26 mouse cellular contexts compared by ENCODE assay signal in the genomic region with DNA sequence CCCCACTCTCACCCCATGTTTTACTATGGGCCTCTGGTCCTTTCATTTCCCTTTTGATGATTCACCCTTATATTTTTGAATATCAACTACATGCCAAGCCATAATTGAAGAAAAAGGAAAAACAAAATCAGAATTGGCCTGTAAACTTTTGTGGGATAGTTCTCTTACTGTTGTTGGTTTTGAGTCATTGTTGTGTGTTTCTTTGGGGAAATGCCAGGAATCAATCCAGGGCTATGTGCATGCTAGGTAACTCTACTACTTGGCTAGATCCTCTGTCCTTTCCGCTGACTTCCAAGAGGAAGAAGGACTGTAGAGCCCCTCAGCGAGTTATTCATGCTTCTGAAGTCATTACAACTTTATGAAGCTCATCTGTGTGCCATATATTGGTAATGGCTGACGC.
DNase-seq lines count a peak whose midpoint lies in the region; ATAC-seq and TF ChIP-seq lines count a peak whose summit lies in the region.
"Had no signal": no experiment of that assay in that cellular context is flagged by ENCODE, and none has a peak within 500 bp of the region (broad histone marks: within the 10 kb centered on the region; RNA-seq: fewer than 3 reads in every experiment).

No protein-coding gene starts in this region.

- H3K4me1 ChIP-seq in midbrain, embryonic 11.5 days (ENCODE audit: control insufficient read depth, insufficient read depth, low read length) = no peaks in the 10 kb centered on the region
- no peaks in the 10 kb centered on the region for H3K4me1 ChIP-seq in midbrain, embryonic 14.5 days (ENCODE audit: control insufficient read depth, insufficient read depth, low read length)
- H3K4me1 ChIP-seq: embryonic facial prominence, embryonic 13.5 days; embryonic facial prominence, embryonic 15.5 days; forebrain, embryonic 10.5 days; forebrain, embryonic 12.5 days had no signal

- H3K4me3 ChIP-seq in midbrain, embryonic 11.5 days (ENCODE audit: low read depth, low read length) = no peak overlapping the region
- H3K4me3 ChIP-seq in midbrain, embryonic 14.5 days (replicated peaks; ENCODE audit: low read depth, low read length) = no peak overlapping the region
- no peak overlapping the region for H3K4me3 ChIP-seq in C2C12 (ENCODE audit: insufficient read depth, poor library complexity, severe bottlenecking)
- H3K4me3 ChIP-seq: embryonic facial prominence, embryonic 13.5 days; embryonic facial prominence, embryonic 15.5 days; erythroblast, embryonic 14.5 days; forebrain, embryonic 10.5 days; forebrain, embryonic 12.5 days had no signal

- H3K79me2 ChIP-seq in C2C12 (ENCODE audit: control insufficient read depth, insufficient read depth) = no peaks in the 10 kb centered on the region

- no peaks in the 10 kb centered on the region for H3K36me3 ChIP-seq in midbrain, embryonic 11.5 days (ENCODE audit: control insufficient read depth, insufficient read depth, low read length)
- H3K36me3 ChIP-seq in midbrain, embryonic 14.5 days (ENCODE audit: control insufficient read depth, insufficient read depth, low read length) = no peaks in the 10 kb centered on the region
- H3K36me3 ChIP-seq in C2C12 (ENCODE audit: control insufficient read depth, insufficient read depth) = no peaks in the 10 kb centered on the region
- H3K36me3 ChIP-seq: embryonic facial prominence, embryonic 13.5 days; embryonic facial prominence, embryonic 15.5 days; forebrain, embryonic 10.5 days; forebrain, embryonic 12.5 days; G1E had no signal

- no peak overlapping the region for H3K9ac ChIP-seq in midbrain, embryonic 11.5 days (ENCODE audit: low read length)
- H3K9ac ChIP-seq in midbrain, embryonic 14.5 days (replicated peaks; ENCODE audit: low read length) = no peak overlapping the region
- H3K9ac ChIP-seq: embryonic facial prominence, embryonic 13.5 days; embryonic facial prominence, embryonic 15.5 days; forebrain, embryonic 12.5 days had no signal

- no peaks in the 10 kb centered on the region for H3K9me3 ChIP-seq in midbrain, embryonic 11.5 days (ENCODE audit: control insufficient read depth, low read length)
- H3K9me3 ChIP-seq in midbrain, embryonic 14.5 days (ENCODE audit: control insufficient read depth, low read length) = no peaks in the 10 kb centered on the region
- H3K9me3 ChIP-seq: embryonic facial prominence, embryonic 13.5 days; embryonic facial prominence, embryonic 15.5 days; forebrain, embryonic 10.5 days; forebrain, embryonic 12.5 days; G1E had no signal

- no peak overlapping the region for H3K27ac ChIP-seq in midbrain, embryonic 11.5 days (ENCODE audit: low read depth, low read length)
- no peak overlapping the region for H3K27ac ChIP-seq in midbrain, embryonic 14.5 days (replicated peaks; ENCODE audit: low read depth, low read length)
- H3K27ac ChIP-seq: embryonic facial prominence, embryonic 13.5 days; embryonic facial prominence, embryonic 15.5 days; forebrain, embryonic 10.5 days; forebrain, embryonic 12.5 days had no signal

- TF ChIP-seq CTCF in C2C12 (IDR thresholded peaks at IDR 0.05; ENCODE audit: control insufficient read depth, insufficient read depth, insufficient read length) = no peak

- DNase-seq in heart, adult 11 months = peak; percentile 49
- DNase-seq in heart, postnatal 10 days = no peak
- DNase-seq in midbrain, embryonic 11.5 days (ENCODE audit: low spot score, missing footprints) = peak; percentile 23
- DNase-seq in midbrain, embryonic 14.5 days = no peak
- DNase-seq in NIH3T3 (ENCODE audit: low read depth) = peak; percentile 58
- DNase-seq in layer of hippocampus, adult 18-20 months (ENCODE audit: low spot score in 2 of 2) = no peak
- no peak for DNase-seq in frontal cortex, postnatal 25 days (ENCODE audit: low spot score in 2 of 2)
- DNase-seq: adrenal gland, adult 2 months; adrenal gland, postnatal 10 days; adrenal gland, postnatal 25 days; B cell, adult 2 months; cerebellum, adult 11-12 months; cerebellum, adult 2 months; cerebellum, adult 9-10 months; cerebellum, postnatal 10 days; cerebellum, postnatal 25 days; embryo, embryonic 11 days had no signal

- H3K79me3 ChIP-seq in C2C12 (ENCODE audit: low read depth) = no peaks in the 10 kb centered on the region

- H3ac ChIP-seq in C2C12 (ENCODE audit: control insufficient read depth, insufficient read length, low read depth) = no peak overlapping the region

- intact Hi-C loops in heart, postnatal 10 days (cut with DNase I) = no loop called here

- H3K4me2 ChIP-seq in midbrain, embryonic 11.5 days = no peak overlapping the region
- H3K4me2 ChIP-seq in midbrain, embryonic 14.5 days (ENCODE audit: low read length) = no peak overlapping the region
- H3K4me2 ChIP-seq: embryonic facial prominence, embryonic 13.5 days; embryonic facial prominence, embryonic 15.5 days; forebrain, embryonic 12.5 days had no signal

- H3K27me3 ChIP-seq in midbrain, embryonic 11.5 days (ENCODE audit: control insufficient read depth, insufficient read depth, low read length) = no peaks in the 10 kb centered on the region
- no peaks in the 10 kb centered on the region for H3K27me3 ChIP-seq in midbrain, embryonic 14.5 days (ENCODE audit: control insufficient read depth, insufficient read depth, low read length)
- no peaks in the 10 kb centered on the region for H3K27me3 ChIP-seq in C2C12 (ENCODE audit: control insufficient read depth, insufficient read depth, insufficient read length)
- H3K27me3 ChIP-seq: embryonic facial prominence, embryonic 13.5 days; embryonic facial prominence, embryonic 15.5 days; forebrain, embryonic 12.5 days had no signal

- 88% methylated on average over 3 of the region's 3 CpGs for WGBS in midbrain, embryonic 11.5 days
- 94% methylated on average over 3 of the region's 3 CpGs for WGBS in midbrain, embryonic 14.5 days

- no peak for ATAC-seq in midbrain, embryonic 11.5 days (ENCODE audit: low FRiP score)
- no peak for ATAC-seq in midbrain, embryonic 14.5 days (ENCODE audit: low FRiP score, low TSS enrichment)
- ATAC-seq: forebrain, embryonic 14.5 days; forebrain, embryonic 16.5 days had no signal

TF ChIP-seq in C2C12, 6 proteins besides CTCF, POLR2A, EP300 and RAD21:
- no peak for TF ChIP-seq MYOD1 (IDR thresholded peaks at IDR 0.05; ENCODE audit: control insufficient read depth, insufficient read length, low read depth)
- TF ChIP-seq MAX (IDR thresholded peaks at IDR 0.05) = peak; percentile 20
- TF ChIP-seq CEBPB (IDR thresholded peaks at IDR 0.05; ENCODE audit: low read depth) = no peak
- no peak for TF ChIP-seq FOSL1 (IDR thresholded peaks at IDR 0.05; ENCODE audit: insufficient read depth, low read length, poor library complexity, severe bottlenecking)
- TF ChIP-seq USF1 (IDR thresholded peaks at IDR 0.05; ENCODE audit: low read depth) = no peak
- no peak for TF ChIP-seq MYOG (IDR thresholded peaks at IDR 0.05; ENCODE audit: control insufficient read depth, extremely low read depth, insufficient read length)

Comparison
In these comparisons a context has a peak if more than half of its experiments do, and no peak if none do; other contexts are left out.
1. DNase-seq: peak in heart, adult 11 months (single experiment), midbrain, embryonic 11.5 days (single experiment) and NIH3T3 (single experiment); none in heart, postnatal 10 days (0 of 2), midbrain, embryonic 14.5 days (single experiment), layer of hippocampus, adult 18-20 months (0 of 2) and frontal cortex, postnatal 25 days (0 of 2).